Mouse (Mus musculus) cerebellum, adult 11 months (tissue): ENCODE measurements at regions not wholly inside any gene's neighbourhood (a gene's known extent, or its start where the extent isn't known, plus 50 kb on each side); places are given as distances from the start of the nearest gene placed in this dataset.
"Not testable (repeated sequence)": the region's sequence is repeated elsewhere in the genome, so short reads cannot be mapped to it uniquely, and the experiment has no call there.

Experiments used
- DNase-seq: peaks from one replicate; pipeline ENCODE4 v3.0.0; 2022

DNA sequence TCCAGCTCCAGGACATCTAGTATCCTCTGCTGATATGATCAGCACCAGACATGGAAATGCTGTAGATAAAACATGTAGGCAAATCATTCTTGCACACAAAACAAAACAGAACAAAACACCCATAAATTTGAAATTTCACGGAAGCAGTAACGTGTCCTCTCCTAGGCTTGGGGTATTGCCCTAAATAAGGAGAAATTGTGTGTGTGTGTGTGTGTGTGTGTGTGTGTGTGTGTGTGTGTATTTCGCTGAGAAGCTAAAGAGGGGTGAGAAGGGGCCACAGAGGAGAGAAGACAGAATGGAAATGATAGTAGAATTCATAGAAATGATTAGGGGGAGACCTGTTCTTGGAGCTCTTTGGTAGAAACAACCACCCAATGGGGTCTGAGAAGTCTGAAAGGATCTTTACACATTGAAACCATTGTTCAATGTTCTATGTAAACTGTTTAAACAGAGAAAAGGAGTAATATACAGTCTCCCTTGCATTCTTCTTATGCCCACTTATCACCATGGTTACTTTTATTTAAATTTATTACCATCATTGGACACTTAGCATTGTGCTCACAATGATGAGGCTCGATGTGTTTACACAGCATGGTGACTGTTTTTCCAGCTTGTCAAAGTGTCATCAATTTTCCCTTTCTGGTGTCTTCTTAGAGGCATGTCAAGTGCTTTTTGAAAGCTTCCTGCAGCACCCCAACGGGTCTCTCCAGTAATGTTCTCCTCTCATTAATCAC lies 317.3 kb upstream of the 4933412E24Rik start:
- no peak for DNase-seq

DNA sequence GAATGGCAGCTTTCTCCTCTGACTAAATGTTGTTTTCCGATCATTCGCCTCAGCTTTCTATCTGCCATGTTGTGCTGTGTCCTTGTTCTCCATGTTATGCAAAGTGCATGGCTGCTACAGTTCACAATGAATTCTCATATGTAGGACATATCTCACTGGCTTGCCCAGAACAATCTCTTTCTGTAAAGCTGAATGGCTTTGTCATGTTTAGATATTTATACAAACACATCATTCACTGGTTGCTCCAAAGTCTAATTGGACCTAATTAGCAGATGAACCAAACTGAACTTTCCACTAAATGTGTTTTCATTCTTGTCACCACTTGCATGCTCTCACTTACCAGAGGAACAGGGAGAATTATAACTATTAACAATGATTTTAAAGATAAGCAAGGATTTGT lies 301.2 kb upstream of the 4933412E24Rik start:
- no peak for DNase-seq

DNA sequence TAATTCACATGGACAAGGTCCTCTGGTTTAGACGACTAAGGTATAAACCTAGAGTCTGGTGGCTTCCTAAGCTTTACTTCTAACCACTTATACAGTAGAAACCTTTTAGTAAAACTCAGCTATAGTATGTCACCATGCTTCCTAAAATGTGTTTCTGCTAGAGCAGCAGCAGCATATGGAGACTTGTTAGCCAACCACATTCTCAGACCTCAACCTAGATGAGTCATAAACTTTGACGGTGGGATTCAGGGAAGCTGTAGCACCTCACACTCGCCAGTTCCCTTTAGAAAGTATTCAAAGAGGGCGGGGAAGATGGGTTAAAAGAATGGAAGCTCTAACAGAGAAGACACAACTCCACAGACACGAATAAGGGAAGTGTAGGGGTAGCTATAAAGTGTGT lies 298.8 kb upstream of the 4933412E24Rik start:
- no peak for DNase-seq

DNA sequence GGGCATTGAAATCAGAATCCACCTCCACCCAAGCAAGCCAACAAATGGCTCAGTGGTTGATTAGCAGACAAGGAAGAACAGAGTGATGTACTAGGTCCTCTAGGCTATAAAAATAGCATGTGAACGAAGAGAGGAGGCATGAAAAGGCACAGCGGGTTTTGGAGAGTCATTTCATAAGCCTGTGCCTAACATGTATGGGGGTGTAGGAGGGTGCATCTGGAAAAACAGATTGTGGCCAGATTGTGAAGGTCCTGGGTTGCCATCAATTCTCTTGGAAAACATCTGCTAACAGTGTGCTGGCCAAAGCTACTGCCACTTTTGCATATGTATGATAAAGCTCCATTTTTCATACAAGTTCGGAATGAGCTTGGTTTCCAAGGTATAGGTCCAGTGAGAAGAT lies 293.5 kb upstream of the 4933412E24Rik start:
- DNase-seq = no peak

DNA sequence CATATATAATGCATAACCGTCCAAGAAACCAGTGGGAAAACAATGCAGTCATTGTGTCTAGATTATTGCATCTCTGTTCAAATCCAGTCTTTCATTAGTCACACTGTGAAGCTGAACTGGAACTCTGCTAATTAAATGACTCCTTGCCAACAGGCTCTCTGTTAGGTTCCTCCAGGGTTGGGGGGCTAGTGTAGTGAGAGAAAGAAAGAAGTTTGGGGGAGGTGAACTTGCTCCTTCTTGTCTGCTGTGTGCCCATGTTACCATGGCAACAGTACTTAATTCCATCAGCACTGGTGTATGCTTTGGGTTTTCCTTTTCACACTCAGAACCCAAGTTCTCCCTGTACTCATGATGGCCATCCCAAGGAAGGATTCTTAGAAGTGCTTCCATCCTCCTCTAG lies 292.6 kb upstream of the 4933412E24Rik start:
- no peak for DNase-seq

DNA sequence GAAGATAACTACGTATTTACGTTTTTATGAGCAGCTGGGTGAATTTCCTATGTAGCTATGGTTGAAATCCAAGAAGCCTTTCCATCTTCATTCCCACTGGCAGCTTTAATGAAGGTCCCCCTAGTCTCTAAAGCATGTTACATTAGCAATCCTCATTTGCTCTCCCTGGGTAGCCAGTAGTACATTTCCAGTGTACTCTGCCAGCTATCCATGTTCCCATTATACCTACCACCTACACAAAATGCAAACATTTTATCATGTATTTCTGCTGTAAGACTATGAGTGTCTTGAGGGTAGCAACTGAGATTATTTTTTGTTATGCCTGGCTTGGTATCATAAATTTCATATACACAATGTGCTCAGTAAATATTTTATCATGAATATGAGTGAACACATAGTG lies 291.7 kb upstream of the 4933412E24Rik start:
- no peak for DNase-seq

DNA sequence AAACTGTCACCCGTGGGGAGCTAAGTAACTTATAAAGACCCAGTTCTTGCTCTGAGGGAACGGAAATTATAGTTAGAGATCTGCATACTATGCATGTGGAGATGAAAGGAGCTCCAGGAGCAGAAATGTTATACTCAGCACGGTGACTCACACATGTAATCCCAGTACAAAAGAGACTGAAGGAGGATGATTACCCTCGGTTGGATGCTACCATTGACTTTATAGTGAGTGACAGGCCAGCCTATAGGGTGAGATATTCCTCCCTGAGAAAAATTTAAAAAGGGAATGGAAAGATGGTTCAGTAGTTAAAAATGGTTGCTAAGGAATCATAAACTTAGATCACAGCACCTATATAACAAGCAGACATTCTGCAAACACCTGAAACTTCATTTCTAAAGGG lies 287.1 kb upstream of the 4933412E24Rik start:
- DNase-seq = no peak

DNA sequence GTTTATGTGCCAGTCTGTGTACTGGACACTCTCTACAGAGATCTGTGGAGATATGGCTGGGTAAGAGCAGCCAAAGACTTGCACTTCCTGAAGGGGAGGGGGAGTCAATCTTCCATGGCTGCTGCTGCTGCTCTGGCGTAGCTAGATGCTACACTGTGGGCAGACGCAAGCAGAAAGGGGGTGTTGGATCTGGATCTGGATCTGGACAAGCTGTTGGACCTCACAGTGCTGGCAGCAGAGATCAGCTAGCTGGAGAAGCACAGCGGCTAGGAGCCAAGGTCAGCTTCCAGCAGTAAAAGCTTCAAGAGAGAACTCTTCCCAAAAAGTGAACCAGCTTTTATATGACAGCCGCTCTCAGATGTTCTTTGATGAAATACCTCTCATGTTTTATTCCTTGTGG lies 285.5 kb upstream of the 4933412E24Rik start:
- DNase-seq = no peak

DNA sequence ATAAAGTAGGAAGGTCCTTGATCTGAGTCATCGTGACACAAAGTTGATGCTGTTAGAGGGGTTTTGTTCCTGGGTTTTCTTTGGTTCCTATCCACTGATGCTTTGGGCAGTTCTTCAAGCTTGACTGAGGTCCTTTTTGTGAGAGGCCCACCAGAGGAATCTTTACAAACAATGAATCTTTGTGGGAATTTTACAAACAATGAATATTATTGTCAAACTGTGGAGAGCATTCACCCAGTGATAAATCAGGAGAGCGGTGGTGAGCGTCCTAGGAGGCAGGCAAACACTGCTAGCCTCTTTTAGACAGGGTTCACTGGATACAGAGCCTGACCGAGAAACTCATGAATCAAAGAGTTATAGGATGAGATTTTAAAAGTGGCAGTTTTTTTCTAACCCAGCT lies 268.9 kb upstream of the 4933412E24Rik start:
- DNase-seq = no peak

DNA sequence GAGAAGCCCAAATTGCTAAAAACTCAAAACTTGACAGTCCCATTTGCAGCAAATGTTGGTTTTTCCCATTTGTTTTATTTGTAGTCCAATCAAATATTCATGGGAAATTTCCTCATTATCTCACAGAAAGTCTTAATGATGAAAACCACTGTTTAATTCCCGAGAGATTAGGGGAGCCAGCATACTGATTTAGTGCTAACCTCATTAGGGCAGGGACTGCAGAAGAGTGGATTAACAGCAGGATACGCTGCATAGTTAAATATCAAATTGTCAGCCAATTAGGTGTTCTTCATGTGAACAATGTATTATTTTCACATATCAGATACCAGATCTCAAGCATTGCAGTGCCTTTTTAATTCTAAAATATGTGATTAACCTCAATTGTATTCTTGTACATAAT lies 264.0 kb upstream of the 4933412E24Rik start:
- DNase-seq = no peak

DNA sequence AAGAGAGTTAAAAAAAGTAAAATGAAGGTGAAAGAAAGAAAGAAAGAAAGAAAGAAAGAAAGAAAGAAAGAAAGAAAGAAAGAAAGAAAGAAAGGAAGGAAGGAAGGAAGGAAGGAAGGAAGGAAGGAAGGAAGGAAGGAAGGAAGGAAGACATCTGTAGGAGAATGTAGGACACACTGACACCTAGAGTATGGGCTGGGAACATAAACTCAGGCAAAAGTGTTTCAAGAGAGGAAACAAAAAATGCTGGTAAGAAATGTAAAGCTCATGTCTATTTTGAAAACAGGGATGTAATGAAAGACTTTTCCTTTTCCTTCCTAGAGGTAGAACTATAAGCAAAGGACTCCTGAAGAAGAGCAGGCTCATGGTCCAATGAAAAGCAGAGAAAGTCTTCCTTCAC lies 237.2 kb upstream of the 4933412E24Rik start:
- DNase-seq = not testable (repeated sequence)

DNA sequence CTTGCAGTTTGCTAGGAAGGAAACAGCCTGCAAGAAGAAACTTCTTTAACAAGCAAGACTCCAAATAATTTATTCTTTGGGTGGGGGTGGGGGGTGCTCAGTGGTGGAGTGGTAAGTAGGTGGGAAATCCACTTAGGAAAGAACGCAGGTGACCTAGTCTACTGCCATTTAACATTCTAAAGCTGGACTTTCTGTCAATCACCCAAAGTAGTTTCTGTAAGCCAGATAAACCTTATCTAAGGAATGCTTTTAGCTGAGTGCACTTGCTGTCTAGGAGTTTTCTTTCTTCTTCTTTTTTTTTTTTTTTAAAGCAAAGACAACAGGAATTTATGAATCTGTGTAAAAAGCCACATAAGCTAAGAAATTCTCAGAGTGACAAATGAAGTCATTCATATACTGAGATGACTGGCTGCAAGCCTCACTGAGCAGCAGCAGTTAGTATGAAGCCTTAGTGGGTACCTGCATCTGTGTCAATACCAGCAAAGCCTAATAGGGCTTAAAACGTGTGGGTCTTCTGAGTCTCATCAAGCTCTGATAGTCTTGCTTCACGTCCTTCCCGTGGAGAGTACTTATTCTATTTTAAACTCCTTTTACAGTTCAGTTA lies 210.0 kb upstream of the 4933412E24Rik start:
- DNase-seq = no peak

DNA sequence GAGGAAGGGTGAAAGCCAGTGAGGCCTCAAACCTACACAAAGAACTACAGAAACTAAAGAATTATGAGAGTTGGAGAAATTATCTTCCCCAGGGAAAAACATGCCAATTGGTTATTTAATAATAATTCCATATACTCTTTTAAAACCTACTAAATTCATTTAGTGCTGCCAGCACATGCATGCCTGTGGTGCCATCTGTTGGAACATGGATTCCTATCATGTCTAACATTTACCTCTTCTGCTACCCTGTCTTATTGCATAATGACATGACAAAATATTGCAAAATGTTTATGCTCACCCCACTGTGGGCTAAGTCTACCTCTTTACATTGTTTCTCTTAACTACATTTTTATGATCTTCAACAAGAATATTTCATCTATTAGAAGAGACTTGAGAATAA lies 178.7 kb upstream of the 4933412E24Rik start:
- no peak for DNase-seq

DNA sequence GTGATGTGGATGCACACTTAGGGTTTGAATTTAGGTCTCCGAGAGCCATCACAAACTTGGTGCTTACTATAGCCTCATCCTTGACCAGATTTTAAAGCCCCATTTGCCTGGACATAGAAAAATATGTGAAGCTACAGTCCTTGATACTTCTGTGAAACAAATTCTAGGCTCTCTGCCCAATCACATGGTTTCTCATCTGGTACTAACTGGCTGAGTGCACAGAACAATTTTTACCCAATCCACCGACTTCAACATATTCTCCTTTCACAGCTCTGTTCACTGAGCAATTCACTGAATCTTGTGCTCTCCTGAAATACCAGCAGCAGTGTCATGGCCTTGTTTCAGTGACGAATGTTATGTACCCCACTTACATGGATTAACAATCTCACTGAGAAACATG lies 176.7 kb upstream of the 4933412E24Rik start:
- DNase-seq = no peak

DNA sequence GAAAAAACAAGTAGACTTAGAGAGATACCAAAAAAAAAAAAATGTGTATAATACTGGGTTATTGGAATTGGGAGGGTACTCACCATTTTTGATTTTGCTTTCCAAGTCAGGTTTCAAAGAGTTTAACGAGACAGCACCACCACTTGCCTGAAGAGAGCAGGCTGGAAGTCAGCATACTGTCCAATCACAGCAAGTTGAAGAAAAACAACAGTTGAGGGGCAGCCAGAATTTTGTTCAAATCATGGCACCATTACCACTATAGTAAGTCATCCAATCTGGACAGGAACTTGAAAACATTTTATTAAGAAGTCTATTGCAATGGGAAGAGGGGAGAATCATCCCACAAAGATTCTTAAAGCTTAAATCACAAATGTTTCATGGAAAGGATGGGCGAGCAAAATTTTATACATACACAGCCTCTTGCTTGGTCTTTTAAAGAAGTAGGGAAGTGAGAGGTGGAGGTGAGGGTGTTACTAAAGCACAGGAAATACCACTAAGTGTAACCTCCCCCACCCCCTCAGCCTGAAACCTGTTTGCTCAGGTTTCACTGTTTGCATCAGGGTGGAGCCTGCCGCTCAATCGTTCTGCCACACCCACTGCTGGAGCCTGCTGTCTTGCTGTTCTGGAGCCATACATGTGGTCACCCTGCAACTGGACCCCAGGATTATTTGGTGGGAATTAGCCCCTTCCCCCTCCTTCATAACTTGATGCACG lies 170.7 kb upstream of the 4933412E24Rik start:
- no peak for DNase-seq

DNA sequence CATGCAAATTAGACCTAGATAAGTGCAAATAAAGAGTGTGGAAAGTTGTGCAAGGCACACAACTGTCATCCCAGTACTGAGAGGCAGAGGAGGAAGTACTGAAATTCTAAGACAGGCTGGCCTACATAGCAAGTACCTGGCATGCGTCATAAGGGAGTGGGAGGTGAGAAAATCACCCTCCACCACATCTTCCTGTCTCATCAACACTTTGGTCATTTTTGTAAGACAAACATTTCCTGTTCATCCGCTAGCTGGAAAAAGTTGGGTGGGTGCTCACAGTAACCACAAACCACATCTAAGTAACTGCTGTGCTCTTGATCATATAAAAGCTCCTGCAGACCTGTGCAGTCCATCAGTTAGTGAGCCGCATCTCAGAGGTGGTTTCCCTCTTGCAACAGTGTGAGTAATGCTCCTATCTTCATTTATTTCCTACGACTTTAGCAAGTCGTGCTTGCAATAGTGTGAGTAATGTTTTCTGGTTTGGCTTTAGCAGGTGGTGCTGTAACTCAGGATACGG lies 125.2 kb upstream of the 4933412E24Rik start:
- DNase-seq = no peak

DNA sequence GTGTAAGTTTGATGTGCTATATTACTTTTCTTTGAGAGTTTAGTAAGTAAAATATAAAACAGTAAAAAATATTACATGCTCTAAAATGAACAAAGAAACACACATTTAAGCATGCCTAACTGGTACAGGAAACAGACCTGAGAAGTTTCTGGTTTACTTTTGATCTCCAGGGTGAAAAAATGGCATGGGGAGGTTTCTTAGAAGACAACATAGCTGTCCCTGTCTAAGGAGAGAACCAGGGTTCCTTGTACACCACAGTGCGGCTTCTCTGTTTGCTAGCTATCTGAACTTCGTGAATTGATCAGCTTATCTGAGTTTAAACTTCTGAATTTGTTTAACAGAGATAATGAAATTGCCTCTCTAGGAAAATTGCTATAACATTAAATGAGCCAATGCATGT lies 120.3 kb upstream of the 4933412E24Rik start:
- DNase-seq = no peak

DNA sequence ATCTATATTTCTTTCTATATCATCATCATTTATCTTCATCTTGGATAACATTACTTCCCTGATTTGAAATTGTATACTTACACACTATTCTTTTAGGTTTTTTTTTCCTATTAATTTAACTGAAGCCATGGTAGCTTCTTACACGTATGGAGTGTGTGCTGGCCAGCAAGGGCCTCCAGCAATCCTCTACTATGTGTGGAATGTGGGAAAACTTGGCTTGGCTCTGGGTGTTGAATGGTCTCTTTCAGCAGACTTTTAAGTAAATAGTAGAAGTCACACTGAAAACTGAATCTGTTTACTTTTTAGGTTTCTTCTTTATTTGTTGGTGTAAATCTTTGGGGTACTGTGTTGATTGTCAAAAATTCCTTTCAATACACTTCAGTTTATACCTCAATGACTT lies 118.1 kb upstream of the 4933412E24Rik start:
- DNase-seq = no peak

DNA sequence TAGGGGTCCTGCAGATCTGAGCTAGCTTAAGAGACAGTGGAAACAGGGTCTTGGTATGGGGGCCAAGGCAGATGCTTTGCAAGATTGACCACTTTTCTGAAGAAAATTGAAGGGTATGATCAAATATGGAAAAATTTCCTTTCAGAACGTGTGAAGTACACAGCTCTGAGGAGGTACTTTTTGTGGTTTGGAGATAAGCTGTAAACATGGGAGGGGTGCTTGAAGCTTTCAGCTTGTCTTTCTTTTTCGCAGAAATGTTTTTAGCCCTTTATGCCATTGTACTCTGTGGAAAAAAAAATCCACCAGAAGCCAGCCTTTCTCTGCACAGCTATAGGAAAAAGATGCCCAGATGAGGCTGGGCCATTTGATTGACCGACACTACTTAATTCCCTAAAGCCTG lies 116.3 kb upstream of the 4933412E24Rik start:
- no peak for DNase-seq

DNA sequence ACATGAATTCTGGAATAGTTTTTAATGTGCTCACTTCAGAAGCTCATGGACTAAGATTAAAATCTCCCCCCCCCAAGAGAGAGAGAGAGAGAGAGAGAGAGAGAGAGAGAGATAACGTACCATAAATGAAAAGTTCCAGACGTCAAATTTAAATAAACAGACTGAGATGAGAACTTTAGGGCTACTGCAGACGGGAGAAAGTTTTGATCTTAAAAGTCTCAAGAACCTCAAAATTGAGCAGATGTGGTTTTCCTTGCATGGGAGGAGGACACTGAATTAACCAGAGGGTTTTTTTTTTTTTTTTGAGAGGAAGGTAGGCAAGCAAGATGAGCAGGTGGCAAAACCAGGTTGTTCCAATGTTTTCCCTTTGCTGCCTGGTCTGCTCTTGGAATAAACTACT lies 108.0 kb upstream of the 4933412E24Rik start:
- no peak for DNase-seq

DNA sequence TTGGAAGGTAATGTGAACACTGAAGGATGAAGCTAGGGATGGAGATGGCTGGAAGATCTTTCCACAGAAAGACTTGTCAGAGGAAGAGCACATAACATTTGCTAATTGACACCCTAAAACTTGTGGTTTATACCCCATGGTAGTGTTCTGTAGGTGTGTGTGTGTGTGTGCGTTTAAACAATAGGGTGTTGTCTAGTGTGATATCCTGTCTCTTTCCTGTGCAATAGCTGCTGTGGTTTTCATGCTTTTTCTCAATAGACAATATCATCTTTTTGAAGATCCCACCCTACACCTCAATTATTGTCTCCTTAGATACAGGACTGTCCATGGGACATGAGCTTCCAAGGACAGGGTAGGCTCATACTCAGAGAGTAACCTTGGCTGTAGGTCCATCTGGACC lies 103.5 kb upstream of the 4933412E24Rik start:
- no peak for DNase-seq

DNA sequence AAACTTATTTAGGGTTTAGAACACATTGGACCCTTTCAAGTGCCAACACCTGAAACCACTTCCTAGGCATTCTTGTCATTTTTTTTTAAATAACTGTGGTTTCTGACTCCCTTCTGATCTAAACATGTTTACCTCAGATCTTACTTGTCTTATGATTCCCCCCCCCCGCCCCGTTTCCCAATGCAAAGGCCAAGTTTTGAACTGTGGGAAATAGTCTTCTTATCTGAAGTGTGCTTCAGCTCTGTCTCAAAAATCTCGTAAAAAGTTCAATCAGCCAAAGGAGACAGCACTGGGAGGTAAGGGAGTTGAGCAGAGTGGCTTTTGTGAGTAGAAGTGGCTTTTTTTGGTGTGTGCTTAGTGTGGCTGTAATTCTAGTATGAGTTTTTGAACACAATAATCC lies 95.5 kb upstream of the 4933412E24Rik start:
- DNase-seq = no peak

DNA sequence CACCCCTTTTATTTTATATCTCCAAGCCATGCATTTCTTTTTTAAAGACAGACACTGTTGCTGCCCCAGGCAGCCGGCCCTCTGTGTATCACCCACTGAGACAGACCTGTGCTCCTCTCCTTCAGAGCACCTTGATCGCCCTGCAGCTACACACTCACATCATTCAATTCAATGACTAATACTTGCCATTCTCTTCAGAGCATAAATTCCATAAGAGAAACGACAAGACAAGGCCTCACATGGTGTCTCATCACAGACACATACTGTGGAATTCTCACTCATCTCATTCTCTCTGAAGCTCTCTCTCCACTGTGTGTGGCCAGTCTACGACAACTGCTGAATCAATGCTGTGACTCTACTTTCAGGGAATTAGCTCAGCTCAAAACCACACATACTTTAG lies 94.6 kb upstream of the 4933412E24Rik start:
- DNase-seq = no peak

DNA sequence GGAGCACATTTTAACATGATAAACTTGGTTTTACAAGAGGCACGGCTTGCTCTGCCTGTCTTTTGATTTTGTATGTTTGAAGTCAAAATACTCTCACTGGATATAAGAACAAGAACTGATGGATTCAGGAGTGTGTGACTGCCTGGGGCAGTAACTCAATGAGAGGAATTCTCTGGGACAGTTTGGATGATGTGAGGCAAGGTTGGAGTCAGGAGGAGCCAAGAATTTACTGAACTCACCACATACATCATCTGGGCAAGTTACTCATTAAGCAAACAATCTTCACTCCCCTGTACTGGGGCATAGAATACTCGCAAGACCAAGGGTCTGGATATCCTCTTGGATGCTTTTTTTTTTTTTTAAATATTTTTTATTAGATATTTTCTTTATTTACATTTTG lies 87.7 kb upstream of the 4933412E24Rik start:
- DNase-seq = no peak
